Mouse (Mus musculus) retina, embryonic 14.5 days (tissue): ENCODE measurements around the gene Agr3.
A peak's percentile ranks its signal among the peaks of the same experiment; 100 is the strongest.

Experiments used
- DNase-seq: peaks from one replicate; pipeline ENCODE4 v3.0.0-alpha.2; 2015; ENCODE audit warnings: low spot score

Gene Agr3

DNA sequence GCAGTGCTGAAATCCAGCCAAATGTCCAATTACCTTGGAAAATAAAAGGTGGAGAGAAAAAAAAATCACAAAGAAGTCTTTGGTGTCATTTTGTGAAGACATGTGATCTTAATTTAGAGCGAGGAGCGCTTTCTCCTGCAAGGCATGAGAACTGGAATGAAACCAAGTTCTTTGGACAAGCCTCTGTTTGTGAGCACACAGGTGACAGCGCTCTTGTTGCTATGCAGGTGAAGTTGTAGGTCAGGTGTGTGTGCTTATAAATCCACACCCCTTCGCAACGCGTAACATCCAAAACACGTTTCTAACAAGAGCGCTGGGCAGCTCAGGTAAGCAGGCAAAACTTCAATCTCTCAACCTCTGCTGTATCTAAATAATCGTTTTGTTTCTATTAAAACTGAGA lies at the start of gene Agr3:
TSS of gene Agr3 (plus strand) at position 219 of the 400 bp plus-strand sequence.
- no peak for DNase-seq

DNA sequence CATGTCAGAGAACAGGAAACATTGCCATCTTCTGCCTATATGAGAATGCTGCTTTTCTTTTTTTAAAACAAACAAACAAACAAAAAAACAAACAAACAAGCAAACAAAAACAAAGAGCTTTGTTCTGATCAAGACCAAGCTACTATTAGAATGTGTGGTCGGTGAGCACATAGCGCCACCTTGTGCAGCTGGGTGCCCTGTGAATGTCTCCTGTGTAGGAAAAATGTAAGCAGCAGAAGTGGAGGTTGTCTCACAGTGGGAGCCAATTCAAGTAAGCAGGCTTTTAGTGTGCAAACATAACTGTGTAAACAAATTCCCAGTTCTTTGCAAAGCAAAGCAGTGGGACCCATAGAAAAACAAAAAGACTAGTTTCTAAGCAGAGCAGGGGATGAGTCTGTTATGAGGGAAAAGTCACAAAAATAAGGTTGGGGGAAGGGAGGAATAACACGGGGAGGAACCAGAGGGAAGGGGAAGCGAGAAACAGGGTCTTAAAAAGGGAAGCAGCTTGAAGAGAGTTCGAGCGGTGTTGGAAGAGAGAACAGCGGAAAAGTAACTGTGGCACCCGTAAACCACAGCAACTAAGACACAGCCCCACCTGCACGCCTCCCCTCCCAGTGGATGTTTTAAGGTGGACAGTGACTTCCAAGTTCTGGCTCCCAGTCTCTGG lies 40.4 kb upstream of the Agr3 start:
- no peak for DNase-seq

DNA sequence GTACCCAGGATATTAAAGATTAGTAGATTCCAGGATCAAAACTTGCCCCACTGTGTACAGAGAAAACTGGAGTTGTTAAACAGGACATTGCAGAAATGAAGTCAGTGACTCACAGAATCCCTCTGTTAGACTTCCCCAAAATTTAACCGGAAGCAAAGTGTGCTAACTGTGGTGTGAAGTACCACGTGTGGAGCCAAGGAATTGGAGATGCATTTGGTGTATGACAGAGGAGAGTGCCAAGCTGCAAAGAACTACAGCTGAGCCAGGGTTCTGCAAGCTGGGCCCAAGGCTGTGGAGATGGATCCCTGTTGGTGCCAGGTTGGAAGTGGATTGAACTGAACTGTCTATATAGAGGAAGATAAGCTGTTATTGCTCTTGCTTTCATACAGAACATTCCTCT lies 36.0 kb upstream of the Agr3 start:
- DNase-seq, result no peak

DNA sequence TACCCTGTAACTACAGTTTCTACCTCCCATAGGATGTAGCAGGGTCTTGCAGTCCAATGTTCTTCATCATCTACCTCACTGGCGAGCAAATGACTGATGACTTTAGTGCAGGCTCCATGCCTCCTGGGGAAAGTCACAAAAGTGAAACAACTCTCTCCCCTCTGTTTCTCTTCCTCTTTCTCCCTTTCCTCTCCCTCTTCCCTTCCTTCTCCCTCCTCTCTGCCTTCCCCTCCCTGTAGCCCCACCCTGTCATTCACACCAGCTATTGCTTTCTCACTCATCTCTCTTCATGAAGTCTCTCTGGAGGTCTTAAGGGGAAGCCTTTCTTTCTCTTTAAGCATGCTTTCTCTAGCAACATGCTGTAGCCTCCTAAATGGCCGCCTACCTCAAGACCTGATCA lies 34.7 kb upstream of the Agr3 start:
- DNase-seq, result no peak

DNA sequence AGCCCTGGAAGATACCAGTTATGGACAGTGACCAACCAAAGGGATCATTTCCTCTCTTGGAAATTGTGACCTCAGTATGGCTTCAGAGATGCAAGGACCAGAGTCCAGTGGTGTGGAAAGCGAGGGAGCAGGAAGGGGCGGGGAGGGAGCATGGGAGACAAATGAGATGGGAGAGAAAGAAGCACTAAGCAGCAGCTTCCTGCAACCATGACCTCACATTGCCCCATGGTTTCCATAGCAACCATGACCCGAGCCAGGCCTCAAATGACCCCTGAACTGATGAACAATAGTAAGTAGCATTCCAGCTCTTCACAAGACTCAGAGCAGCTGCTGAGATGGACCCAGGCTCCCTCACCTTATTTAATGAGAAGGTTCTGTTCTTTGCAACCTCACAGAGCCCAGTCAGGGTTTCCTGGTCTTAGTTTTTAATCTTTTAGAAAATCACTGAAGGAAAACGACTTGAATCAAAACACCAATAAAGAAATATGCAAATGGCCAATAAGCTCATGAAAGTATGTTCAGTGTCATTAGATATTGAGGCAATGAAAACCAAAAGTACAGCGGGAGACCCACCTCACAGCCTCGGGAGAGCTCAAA lies 31.0 kb upstream of the Agr3 start:
- peak; percentile 86 for DNase-seq

DNA sequence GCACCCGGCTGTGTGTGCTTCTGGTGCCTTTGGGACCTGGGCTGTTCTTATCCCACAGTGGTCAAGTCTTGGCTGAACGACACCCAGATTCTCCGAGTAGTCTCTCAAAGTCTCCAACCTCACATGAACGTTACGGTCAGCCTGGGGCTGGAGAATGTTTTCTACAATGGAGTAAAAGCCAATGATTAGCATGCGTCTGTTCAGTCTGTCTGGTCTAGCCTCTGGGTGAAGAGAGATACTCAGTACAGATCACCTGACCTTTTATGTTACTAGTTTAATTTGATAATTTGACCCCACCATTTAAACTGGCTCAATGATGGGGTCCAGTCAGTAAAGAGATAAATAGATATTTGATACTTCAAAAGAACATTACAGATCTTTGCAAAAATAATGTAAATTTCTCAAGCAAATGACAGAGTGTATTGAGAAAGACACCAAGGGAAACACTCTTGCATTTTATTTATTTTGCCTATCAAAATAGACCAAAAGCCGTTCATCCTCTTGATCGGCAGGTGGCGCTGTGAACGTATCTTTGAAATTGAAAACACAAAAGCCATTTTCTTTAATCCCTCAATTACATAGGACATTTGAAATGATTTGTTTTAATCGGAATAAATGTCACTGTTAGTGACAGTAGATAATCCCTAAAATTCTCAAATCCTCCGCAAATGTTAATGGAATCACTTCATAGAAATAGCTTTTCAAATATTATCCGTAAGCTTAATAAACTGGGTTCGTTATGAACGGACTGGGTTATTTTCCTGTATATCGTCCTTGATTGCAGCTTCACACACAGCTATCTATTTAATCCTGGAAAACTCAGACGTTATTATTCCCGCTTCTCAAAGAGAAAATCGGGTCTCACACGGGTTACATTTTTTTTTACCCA lies 29.3 kb upstream of the Agr3 start:
- DNase-seq, result peak; percentile 91

DNA sequence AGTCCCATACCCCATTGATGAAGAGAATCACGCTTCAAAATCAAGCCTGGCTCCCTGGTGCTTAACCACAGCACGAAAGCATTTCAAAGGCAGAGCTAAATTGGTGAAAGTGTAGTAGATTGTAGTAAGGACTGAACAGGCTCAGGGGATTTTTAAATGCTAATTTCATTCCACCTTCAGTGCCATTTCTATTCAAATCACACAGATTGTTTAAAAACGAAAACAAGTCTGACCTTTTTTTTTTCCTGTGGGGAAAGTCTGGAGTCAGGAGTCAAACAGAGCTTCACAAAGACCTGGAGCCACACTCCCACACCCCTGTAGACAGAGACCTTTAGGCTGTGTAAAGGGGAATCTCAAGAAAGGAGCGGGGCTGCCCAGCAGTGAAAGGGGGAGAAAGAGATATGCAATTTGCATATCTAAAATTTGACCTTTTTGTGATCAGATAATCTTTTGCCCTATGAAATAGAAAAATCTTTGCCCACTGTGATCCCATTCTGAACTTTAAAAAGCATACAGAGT lies 28.6 kb upstream of the Agr3 start:
- no peak for DNase-seq

DNA sequence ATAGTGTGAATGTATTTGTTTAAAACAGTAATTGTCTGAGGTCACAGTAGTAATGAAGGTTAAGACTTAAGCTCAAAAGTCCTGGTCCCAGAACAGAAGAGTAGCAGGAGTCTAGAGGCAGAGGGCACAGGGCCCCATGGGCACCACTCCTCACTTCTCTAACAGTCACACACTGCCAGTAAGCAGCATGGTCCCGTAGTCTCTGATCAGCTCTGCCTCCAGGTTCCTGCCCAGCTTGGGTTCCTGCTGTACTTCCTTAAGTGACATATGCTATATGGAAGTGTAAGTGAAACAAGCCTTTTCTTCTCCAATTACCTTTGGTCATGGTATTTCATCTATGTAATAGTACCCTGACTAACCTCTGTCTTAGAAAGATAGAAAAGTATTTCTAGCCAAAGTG lies 14.8 kb upstream of the Agr3 start:
- no peak for DNase-seq

DNA sequence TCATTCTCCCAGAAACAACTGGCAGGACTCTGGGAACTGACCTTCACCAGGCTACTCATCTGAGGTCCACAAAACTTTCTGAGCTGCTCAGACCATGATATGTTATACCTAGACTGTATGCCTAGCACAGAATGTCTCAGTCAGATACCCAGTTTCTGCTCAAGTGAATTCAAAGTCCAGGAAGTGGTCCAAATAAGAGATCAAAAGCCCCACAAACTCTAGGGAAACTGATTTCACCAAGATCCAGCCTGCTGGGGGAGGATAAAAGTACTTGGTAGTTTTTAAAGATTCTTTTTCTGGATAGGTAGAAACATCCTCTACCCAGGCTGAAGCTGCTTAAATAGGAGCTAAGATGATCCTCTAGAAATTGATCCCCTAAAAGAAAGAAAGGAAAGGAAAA lies 9.6 kb upstream of the Agr3 start:
- no peak for DNase-seq

DNA sequence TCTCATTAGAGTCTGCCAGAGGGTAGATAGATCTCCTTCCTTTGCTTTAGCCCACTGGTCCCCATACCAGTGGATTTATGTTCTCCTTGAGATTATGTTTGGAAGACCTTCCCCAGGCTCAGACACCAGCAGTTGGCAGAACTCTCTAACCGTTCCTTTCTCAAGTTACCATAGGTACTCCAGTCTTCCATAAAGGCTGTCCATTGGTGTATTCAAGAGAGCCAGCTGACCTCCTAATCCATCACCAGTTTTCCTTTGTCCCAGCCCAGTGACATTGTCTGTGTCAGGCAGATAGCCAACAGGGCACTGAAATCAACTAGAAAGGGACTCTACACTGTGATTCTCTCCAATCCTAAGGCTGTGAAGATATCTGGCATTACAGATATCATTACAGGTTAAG lies 9.0 kb upstream of the Agr3 start:
- no peak for DNase-seq

DNA sequence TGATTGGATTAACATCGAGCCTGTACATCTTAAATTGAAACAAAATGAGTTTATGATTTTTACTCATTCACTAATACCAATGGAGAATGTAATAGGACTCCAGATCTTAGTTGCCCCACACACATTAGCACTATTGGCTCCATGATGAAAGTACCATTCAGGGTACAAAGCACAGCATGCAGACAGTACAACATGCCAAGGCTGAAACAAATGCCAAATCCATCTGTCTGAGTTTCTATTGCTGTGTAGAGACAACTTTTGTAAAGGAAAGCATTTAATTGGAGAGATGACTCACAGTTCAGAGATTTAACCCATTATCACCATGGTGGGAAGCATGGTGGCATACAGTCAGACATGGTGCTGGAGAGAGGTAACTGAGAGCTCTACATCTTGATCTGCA lies 7.4 kb upstream of the Agr3 start:
- no peak for DNase-seq

DNA sequence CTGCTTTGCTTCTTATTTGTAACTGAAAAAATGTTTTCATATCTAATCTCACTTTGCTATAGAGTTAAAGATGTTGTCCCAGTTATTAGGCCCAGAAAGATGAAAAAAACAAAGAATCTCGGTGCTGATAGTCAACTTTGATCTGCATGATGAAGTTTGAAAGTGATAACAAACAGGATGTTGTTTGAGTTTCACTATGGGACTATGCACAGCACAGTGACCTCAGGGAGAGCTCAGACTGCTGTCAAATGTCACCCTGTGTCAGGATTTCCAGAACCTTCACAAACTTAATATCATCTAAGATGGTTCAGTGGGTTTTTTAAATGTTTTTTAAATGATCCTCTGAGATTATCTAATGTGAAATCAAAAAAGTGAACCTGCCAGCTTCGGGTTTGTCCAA lies 2.4 kb downstream of the Agr3 start:
- DNase-seq, result no peak

DNA sequence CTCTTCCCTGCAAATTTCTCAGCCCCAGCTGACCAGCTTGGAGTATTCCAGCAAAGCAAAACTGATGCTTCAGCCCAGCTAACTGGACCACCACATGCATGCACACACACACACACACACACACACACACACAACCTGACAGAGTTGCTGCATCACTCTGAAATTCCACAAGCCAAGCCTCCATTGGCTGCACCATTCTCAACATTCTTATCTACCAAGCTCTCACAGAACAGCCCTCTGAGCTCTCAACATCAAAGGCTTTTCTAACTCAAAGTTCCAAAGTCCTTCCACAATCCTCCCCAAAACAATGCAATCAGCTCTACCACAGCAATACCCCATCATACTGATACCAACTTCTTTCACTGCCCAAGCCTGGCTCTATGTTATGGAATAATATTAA lies 7.4 kb downstream of the Agr3 start:
- DNase-seq, result no peak

DNA sequence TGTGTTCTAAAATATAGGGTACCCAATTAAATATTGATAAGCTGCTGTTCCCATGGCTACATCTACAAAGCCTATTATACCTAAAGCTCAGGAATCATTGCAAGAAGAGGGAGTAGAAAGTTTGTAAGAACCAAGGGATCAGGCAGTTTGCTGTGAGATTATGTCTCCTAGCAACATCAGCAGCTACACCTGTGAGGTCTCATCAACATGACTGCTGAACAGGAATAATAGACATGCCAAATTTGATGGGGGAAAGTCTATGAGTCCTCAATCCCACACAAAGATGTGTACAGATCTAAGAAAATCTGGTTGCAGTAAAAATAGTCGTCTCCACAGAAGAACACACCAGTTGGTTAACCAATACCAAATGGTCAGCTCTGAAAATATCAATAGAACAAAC lies 26.3 kb downstream of the Agr3 start:
- DNase-seq, result no peak

DNA sequence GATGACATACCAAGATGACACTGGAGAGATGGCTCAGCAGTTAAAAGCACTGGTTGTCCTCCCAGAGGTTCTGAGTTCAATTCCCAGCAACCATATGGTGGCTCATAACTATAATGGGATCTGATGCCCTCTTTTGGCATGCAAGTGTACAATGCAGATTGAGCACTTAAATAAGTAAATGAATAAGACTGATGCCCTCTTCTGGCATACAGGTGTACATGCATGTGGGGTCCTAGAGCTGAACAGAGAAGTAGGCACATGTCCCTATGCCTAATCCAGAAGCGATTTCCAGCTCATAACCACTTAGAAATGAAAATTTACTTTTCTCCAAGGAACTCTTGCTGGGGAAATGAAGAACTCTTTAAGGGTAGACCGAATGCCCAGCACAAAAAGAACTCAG lies 31.8 kb downstream of the Agr3 start:
- peak; percentile 7 for DNase-seq

DNA sequence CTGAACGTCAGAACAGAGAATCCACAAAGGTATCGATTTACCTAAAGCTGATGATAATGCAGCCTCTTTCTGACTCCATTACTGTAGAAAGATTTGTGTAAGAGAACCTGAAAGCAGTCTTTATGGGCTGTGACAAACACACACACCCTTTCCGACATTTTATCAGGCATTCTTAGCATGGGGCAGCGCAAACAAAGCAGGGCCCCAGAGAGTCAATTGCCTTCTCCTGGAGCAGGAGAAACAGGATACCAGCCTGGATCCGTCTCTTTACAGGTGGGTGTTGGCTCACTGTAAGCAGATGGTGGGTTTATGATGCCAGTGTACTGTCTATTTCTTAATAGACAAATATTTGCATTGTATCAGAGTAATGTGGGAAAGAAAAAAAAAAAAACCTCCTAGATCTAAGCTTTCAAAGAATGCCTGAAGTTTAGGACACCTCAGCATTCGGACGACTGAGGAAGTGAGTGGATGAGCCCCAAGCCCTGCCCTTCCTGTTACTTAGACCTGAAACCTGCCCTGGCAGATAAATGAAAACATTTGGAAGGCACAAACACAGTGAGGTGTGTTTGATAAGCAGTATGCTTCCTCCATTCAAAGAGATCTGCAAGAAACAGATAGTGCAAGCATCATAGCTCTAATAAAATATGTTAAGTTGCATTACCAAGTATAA lies 40.8 kb downstream of the Agr3 start:
- no peak for DNase-seq

DNA sequence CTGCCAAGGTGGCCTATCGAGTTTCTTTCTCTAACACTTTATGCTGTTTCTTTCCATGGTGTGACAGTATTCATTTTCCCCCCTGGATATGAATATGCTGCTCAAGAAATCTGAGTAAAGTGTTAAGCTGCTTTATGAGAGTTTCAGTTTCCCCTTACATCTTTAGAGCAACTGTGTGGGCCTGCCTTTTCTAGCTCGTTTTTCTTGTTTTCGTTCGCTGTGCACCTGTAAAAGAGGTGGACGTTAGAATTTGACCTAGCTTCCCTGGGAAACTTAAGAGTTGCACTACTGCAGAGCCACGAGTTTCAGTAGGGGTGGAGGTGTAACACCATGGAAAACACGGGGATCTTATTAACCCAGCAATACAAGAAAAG lies 41.3 kb downstream of the Agr3 start:
- no peak for DNase-seq

DNA sequence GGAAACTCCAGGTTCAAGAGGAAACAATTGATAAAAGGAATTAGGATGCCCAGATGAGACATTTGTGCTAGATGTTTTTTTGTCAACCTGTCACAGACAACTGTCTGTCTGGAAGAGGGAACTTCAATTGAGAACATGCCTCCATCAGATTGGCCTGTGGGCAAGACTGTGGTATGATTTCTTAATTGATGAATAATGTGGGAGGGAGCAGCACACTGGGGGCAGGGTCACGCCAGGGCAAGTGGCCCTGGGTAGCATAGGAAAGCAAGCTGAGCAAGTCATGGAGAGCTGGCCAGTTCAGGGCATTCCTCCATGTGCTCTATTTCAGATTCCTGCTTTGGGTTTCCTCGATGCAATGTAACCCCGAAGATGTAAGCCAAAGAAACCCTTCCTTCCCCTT lies 50.5 kb downstream of the Agr3 start:
- DNase-seq, result no peak

DNA sequence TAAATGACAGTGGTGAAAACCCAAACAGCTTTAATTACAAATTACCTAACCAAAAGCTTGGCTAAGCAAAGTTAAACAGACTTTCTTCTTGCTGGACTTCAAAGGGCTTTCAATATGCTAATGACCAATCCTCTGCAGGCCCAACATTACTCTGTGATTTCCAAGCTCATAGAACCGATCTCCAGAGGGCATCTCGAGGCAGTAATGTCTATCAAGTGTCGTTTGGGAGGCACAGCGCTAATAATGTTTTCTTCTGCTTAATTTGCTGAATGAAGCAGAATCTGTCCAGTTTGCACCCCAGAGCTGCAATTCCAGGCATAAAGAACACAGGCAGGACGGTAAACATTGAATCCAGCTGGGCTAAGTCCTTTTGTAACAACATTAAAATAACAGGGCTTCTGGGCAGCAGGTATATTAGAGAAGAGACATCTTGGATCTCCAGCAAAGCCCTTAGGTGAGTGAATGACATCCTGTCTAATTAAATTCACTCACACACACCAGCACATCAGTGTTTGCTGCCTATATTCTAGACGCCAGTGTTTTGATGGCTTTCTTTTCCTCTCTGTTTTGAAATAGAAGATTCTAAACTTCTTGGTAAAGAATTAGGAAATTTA lies 52.3 kb downstream of the Agr3 start:
- no peak for DNase-seq

DNA sequence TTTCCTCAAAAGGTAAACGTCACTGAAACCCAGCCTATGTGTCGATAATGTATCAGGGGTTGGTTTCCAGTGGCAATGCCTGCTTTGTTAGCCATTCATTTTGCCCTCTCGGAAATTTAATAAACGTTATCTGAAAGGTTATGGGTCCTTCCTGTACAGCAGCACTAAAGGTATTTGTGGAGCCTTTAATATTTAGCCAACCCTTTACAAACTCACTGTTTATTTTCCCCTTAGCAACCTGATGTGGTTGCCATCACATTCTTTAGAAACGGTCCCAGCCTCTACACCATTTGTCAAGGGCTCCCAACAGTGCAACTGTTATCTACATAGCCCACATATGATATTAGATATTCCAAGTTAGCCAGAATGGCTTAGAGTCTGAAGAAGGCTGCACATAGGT lies 54.2 kb downstream of the Agr3 start:
- DNase-seq, result no peak

DNA sequence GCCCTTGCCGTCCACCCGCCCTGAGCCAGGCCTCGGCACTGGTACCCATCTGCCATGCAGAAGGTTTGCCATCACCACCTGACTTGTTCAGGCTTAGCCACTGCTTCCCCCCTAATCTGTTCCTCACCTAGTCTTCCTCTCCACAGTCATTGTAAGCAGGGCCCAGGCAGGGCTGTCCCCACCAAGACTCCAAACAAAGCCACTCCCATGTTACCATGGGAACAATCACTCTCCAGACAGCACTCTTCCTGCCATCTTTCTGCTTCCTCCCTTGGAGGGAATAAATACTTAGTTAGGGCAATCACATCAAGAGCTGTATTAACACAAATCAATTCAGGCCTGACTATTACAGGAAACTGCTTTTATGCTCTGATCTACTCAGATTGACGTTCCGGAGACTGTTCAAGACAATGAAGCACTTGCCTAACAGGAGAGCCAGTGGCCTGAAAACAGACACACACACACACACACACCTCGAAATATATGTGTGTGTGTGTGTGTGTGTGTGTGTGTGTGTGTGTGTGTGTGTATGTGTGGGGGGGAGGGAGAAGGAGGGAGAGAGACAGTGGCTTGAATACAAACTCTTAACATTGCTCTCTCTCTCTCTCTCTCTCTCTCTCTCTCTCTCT lies 56.4 kb downstream of the Agr3 start:
- DNase-seq, result peak; percentile 75

DNA sequence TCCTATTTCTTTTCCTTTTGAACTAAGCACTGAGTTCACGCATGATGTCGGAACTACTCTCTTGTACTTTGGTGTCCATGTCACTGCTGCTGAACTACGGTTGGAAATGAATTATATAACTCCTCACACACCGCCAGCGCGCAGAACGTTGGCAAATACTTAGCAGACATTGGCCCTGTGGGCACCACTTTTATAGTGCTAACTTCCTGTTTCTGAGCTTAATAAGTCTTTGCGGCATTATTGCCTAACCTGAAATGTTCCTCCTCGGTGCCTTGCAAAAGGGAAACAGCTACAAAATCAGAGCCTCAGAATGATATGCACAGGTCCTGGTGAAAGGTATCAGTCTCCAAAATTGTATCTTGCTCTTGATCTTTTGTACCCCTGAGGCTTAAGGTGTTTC lies 58.1 kb downstream of the Agr3 start:
- DNase-seq, result no peak
